Mouse (Mus musculus) fibroblast of lung, adult 2 months (primary cell): ENCODE results near the gene Hoxa3.
A peak's percentile ranks its signal among the peaks of the same experiment; 100 is the strongest.

Experiments
- DNase-seq: peaks from one replicate; pipeline ENCODE4 v3.0.0-alpha.2; 2011; ENCODE audit warnings: low read depth

Gene Hoxa3

DNA sequence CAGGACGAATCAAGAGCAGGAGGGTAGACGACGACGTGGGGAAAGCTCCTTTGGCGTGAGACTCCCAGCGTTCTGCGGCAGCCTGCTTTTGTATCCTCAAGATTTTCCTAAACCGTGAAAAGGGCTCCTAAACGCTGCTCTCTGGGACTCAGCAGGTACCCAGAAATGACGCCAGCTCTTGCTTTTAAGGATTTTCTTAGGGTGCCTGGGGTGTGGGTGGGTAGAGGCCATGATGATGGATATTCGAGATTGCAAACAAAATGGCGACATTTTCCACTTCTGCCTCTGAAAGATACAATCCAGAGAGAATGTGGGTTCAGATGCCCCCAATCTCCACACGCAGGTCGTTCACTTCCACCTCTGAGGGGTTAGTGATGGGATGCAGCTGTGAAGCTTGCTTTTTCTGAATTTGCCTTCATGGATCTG is 45.4 kb downstream of the Hoxa3 start:
- no peak for DNase-seq

- DNase-seq = no peak
Observed at GRCm38 (mm10) chr6:52167176-52167575, 46.0 kb downstream of the Hoxa3 start.

DNA sequence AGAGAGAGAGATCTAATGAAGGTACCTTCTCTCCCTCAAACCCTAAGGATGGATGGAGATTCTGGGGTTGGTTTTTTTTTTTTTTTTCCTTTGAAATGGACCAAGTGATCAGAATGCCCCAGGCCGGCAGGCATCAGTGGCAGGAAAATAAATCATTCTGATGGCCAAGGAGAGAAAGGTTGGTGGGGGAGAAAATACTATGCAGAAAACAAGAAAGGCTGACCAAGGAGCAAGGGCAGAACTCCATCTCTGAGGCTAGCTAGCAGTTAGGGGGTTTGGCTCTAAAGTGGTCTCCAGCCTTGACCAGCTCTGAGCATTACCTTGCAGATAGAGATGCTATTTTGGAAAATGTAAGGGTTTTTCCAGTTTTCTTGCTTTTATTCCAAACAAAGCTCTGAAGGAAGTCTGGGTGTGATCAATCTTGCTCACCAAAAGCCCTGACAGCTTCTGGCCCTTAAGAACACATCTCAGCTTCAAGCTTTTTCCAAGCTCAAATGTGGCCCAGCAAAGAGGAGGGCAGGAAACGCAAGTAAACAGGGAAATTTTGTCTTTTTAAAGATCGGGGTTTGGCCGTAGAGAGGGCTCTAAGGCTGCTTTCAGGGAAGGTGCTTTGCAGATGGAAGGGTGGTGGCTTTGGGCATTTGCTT is 46.6 kb downstream of the Hoxa3 start:
- peak; percentile 26 for DNase-seq

DNA sequence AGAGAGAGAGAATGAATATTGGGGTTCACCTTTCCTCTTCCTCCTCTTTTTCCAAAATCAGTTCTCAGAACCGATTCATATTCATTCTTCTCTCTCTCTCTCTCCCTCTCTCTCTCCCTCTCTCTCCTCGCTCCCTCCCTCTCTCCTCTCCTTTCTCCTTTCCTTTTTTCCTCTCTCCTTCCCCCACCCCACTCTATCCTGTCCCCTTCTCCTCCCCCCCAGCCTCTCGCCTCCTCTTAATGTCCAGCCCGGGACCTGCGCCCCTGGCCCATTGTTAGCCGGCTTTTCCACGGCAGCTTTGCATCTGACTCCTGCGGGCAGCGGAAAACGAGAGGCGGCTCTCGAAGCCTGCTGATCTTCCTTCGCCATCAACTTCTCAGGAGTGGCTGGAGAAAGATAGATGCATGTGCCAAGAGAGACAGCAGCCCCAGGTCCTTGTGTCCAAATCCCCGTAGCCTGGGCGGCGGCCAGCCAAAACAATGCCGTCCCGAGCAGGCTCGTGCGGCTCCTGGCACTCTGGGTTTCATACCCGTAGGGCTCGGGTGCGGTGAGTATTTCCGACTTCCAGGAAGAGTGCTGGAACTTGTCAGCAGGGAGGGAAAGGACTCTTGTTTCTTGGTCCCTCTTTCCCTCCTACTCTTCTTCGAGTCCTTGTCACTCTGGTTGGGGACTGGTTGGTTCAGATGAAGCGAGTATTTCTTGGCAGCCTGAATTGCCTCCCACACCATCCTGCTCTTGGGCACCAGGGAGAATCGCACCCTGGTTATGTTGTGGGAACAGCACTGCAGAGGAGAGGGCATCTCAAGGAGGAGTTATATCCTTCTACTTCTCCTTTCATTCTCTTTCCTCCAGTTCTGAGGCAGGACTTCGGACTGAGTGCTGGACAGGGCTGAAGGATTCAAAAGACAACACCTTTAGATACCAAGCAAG is 47.4 kb downstream of the Hoxa3 start:
- DNase-seq = peak; percentile 44

DNA sequence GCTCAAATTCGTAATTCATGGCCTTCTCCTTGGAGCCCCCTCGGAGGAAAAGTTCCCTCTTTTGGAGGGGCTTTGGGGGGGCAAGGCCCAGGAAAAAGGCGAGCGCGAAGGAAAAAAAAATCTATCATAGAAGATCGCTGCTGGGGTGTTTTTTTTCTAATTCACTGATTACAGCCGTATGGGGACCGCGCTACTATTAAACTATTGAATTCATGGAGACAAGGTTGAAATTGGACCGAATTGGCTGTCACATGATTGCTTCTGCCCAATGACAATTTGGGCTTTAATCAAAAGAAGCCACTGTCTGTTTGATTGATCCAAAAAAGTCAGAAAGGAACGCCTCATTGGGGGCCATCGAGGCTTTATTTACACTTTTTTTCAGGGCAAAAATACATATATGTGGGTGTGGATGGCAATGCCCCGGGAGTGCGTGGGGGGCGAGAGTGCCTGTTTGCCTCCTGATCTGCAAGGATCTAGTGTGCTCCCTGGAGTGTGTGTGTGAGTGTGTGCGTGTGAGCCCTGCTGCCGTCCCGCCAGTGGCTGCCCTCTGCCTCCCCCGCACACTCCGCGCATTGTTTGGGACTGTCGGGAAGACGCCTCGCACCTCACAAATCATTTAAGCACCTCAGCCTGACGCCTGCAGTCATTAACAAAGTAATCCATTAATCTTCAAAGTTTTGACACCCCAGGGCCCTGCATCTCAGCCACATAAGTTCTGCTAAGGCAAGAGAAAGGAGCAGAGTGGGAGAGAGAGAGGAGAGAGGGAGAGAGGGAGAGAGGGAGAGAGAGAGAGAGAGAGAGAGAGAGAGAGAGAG is 48.3 kb downstream of the Hoxa3 start, which contains the start of gene Hoxa2:
TSS of gene Hoxa2 (minus strand) at position 206 of the 815 bp plus-strand sequence.
- DNase-seq = peak; percentile 80

DNA sequence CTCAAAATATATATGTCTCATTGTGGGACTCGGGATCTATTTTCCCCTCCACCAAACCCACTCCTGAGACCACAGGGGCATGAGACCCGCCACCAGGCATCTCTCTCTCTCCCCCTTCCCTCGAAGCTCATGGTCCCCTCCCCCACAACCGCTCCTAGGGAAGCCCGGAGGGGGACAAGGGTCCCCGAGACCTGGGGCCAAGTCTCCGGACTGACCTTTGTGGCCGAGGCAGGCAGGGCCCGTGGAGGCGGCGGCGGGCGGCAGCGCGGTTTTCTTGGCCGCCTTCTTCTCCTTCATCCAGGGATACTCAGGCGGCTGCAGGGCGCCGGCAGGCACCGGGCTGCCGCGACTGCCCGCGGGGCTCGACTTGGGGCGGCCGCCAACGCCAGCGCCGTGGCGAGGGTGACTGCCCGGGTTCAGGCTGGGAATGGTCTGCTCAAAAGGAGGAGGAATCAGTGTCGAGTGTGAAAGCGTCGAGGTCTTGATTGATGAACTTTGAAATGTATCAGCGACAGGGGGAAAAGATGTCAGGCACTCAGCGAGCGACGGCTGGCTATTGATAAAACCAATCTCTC is 49.0 kb downstream of the Hoxa3 start:
- peak; percentile 19 for DNase-seq

DNA sequence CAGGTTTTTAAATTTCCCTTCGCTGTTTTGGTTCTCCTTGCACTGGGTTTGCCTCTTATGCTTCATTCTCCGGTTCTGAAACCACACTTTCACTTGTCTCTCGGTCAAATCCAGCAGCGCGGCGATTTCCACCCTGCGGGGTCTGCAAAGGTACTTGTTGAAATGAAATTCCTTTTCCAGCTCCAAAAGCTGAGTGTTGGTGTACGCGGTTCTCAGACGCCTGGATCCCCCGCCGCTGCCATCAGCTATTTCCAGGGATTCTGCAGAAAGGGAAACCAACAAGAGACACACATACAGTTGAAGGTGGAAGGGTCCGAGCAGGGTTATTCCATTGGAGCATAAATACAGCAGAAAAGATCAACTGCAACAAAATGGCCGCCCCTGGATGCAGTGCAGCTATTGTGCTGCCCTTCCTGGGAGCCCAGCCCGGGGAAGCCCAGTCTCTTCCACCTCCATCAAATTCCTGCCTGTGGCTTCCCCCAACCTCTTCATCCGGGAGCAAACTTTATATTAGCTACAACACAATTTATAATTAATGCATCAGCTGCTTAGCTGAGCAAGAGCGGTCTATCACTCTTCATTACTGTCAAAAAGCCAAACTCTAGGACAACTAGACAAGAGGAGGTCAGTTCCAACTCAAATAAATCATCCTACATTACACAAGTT is 49.6 kb downstream of the Hoxa3 start:
- DNase-seq = peak; percentile 19

DNA sequence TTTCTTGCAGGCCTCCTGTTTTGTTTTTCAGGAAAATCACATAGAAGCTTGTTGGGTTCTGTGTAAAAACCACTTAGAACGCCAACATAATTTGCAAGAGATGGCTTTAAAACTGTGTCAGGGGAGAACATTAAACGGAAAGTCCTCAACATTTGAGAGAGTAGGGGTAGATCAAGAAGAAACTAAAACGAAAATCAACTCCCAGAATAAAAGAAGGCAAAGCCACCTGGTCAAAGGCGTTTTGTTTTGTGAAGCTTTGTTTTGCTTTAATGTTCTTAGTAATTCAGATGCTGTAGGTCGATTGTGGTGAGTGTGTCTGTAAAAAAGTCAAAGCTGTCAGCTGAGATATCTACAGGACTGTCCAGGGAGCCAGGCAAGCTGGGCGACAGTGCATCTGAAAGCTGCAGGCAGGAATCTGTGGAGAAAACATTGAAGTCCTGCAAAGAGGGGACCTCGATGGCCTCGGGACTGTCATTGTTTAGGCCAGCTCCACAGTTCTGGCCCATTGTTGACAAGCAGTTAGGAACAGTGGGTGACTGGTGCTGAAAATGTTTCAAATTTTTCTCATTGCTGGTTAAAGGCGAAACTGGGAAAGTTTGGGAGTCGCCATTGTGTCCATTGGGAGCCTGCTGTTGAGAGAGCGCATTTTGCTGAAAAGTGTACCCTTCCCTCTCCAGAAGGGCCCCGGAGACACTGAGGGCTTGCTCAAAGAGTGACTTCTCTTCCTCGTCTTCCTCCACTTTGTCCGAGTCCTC is 50.3 kb downstream of the Hoxa3 start:
- peak; percentile 22 for DNase-seq

DNA sequence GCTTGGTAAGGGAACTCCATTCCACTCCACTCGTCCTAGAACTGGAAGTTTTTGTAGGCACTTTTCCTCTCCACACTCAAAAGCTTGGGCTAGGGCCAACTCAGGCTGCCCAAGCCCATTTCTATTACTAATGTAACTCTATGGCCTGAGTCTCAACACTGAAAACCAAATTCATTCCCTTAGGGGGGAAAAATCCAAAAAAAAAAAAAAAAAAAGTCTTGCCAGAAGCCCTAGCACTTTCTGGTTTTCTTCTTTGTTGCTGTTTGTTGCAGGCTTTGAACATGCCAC is 51.1 kb downstream of the Hoxa3 start:
- peak; percentile 46 for DNase-seq

GRCm38 (mm10) chr6:52161336-52162092 is 51.6 kb downstream of the Hoxa3 start:
- peak; percentile 20 for DNase-seq

DNA sequence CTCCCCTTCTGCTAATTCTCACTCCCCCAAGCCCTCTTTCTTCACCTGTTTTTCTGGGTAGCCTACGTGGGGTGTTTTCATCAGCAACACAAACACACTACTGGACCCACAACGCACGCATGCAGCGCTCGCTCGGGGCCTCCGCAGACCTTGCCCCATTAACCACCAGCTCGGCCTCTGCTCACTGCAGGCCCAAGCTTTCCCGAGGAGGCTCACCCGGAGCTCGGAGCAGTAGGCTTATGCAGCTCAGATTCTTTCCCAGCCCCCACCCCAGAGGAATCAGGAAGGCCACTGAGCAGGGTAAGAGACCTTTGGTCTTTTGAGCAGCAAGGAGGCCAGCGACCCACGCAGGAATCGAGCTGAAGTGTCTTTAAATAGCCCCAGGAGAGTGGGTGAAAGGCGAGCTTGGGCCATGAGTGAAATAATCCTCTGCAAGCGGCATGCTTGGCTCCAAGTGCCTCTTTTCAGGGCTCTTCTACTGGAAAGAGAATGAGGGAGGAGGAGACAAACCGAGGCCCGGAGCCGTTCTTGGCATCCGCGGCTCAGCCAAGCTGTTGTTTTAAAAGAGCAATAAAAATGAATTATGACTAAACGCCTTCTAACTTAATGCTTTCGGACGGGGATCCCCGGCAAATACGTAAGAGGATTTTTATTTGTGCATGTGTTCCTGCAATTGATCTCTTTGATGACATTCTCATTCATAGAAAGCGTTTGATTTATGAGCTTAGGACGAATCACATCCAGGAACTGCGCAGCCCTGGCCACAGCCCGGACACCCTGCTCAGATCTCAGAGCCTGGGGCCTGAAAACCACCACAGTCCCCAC is 52.4 kb downstream of the Hoxa3 start:
- DNase-seq = peak; percentile 41

DNA sequence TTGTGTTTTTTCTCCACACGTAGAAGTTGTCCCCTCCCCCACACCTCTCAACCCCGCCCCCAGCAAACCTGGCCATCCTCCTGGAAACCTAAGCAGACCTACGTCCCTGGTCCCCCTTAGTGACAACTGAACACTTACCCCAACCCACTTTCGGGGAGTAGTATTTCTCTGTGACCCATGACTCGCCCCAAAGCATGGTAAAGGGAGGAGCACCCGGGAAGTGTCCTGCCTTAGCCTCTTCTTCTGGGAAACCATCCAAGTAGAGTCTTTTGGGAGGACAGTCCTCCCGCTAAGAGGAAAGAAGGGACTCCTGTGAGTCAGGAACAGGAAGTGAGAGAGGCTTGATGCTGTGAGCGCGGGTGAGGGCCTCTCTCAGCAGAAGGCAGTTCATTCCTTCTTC is 53.2 kb downstream of the Hoxa3 start:
- DNase-seq = no peak

- peak; percentile 48 for DNase-seq
Observed at GRCm38 (mm10) chr6:52159164-52159761, 53.9 kb downstream of the Hoxa3 start.

DNA sequence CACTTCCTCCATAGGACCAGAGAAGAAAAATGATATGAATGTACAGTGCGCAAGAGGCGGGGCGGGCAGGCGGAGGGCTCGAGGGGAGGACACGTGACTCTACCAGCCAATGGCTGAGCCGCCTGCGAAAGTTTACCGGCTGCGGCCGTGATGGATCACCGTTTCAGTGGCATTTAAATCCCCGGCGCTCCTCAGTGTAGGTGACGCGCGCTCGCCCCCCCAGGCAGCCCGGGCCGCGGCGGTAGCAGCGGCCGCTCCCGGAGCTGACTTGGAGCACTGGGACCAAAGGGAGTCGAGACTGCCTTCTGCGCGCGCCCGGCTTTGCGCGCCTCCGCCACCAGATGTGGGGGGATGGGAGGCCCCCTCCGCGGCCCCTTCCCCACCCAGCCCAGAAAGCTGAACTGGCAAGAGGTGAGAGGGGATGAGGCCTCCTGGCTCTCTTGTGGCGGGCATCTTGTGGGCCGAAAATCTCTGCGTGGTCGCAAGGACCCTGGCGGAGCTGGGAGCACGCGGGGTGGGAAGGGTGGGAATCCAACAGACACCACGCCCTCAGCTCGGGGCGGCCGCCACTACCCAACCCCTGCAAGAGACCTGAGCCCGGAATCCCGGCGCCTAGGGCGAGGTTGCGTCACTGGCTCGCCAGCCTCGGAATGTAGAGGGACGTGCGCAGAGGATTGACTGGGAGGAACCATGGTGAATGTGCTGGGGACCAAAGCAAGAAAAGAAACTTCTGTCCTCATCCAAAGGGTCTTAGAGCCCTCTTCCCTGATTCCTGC is 54.7 kb downstream of the Hoxa3 start, which contains the start of gene Hoxa1:
TSS of gene Hoxa1 (minus strand) at position 42 of the 776 bp plus-strand sequence.
- peak; percentile 69 for DNase-seq

DNA sequence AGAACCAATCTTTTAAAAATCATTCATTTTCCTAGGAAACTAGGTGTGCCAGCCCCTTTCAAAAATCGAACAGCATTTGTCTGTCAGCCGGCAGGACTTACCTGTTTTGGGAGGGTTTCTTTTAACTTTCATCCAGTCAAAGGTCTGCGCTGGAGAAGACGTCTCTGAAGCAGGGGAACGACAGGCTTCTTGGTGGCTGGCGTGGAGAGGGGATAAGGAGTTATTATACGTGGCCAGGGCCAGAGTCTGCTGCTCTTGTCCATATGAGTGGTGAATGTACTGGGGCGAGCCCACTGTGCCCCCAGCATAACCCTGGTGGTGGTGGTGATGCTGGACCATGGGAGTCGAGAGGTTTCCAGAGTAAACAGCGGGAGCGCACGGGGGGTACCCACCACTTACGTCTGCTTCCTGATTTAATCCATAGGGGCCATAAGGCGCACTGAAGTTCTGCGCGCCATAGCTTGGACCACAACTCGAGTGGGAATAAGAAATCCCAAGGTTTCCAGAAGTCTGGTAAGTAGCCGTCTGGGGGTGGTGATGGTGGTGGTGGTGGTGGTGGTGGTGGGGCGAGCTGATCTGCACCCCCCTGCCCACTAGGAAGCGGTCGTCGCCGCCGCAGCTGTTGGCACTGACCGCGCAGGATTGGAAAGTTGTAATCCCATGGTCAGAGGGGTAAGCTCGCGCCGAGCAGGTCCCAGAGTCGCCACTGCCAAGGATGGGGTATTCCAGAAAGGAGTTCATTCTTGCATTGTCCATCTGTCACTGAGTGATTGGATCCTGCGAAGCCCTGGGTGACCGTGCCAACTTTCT is 55.5 kb downstream of the Hoxa3 start:
- no peak for DNase-seq

DNA sequence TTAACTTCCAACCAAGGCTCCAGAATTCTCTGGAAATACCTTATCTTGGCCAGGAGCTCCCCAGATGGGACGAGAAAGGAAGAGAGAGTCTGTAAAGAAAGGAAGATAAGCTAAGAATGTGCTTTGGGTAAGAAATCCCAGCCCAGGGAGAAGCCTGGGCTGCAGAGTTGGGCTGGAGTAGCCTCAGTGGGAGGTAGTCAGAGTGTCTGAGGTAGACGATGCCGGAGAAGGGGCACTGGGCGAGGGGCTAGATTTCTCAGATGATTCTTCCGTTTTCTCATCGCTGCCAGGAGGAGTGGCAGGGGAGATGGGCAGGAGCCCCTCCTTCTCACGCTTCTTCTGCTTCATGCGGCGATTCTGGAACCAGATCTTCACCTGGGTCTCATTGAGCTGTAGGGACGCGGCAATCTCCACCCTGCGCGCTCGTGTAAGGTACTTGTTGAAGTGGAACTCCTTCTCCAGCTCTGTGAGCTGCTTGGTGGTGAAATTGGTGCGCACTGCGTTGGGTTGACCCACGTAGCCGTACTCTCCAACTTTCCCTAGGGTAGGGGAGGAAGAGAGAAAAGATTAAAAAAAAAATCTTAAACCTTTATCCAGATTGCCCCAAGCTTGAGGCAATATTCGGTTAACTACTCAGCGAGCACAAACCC is 56.5 kb downstream of the Hoxa3 start:
- DNase-seq = no peak

GRCm38 (mm10) chr6:52155471-52155870 is 57.7 kb downstream of the Hoxa3 start:
- no peak for DNase-seq
